Mouse (Mus musculus) small intestine, adult 2 months (tissue): ENCODE results near the gene Ror1. TPM values are rescaled to one million over a fixed set of nuclear protein-coding genes. Genes with fewer than 3 reads are reported as not detected.

Experiments
- H3K27ac ChIP-seq: fragments of 200-500 bp; 2 replicates; pipeline ENCODE4 v1.5.1; 2012; ENCODE audit warnings: low read depth, low read length, control low read depth, inconsistent platforms; ENCODE audit not compliant: insufficient read depth
- H3K27me3 ChIP-seq: fragments of 200-500 bp; 2 replicates; pipeline ENCODE4 v1.6.1; 2012; ENCODE audit warnings: mild to moderate bottlenecking, moderate library complexity, low read length, inconsistent platforms; ENCODE audit not compliant: control insufficient read depth, insufficient read depth
- H3K36me3 ChIP-seq: fragments of 200-500 bp; 2 replicates; pipeline ENCODE4 v1.6.1; 2012; ENCODE audit warnings: mild to moderate bottlenecking, low read length, control low read depth, inconsistent platforms; ENCODE audit not compliant: control insufficient read depth, insufficient read depth
- H3K4me1 ChIP-seq: fragments of 200-500 bp; 2 replicates; pipeline ENCODE4 v1.6.1; 2012; ENCODE audit warnings: low read length, inconsistent platforms, mixed read lengths; ENCODE audit not compliant: control insufficient read depth, insufficient read depth, insufficient read length
- H3K4me3 ChIP-seq: fragments of 200-500 bp; 2 replicates; pipeline ENCODE4 v1.5.1; 2012; ENCODE audit warnings: low read depth, mild to moderate bottlenecking, control low read depth, inconsistent platforms, low read length, moderate library complexity
- CTCF ChIP-seq: fragments of 200-500 bp; IDR thresholded peaks from 2 replicates; pipeline ENCODE4 v1.5.1; 2012; ENCODE audit warnings: low read depth, mild to moderate bottlenecking, control low read depth, inconsistent platforms, low read length, moderate library complexity, mixed read lengths; ENCODE audit not compliant: insufficient replicate concordance, insufficient read length; ENCODE audit errors: extremely low read depth
- POLR2A ChIP-seq: fragments of 200-500 bp; IDR thresholded peaks from 2 replicates; pipeline ENCODE4 v1.6.1; 2012; ENCODE audit warnings: low read depth, mild to moderate bottlenecking, control low read depth, inconsistent platforms, low read length, moderate library complexity
- WGBS: fragments of 180-500 bp; shearing (Covaris S2); methylation state at CpG from one replicate; pipeline ENCODE4 v1.1.7; 2018; 5-methylcytosine and 5-hydroxymethylcytosine counted together
- polyA plus RNA-seq: library from polyadenylated mRNA; depleted of rRNA; stranded (reverse); fragments of >200 nt; gene quantifications from 2 replicates; pipeline ENCODE4 v1.2.3, GENCODE M21; 2012

Gene Ror1
- polyA plus RNA-seq, 1 experiment, result 0.43 TPM

- Histone ChIP-seq H3K27me3 (no peaks in the 10 kb centered on the region), H3K4me3 (no peak overlapping the region), H3K27ac (no peak overlapping the region), H3K36me3 (no peaks in the 10 kb centered on the region), H3K4me1 (no peaks in the 10 kb centered on the region)
- 75% methylated on average over 5 of the region's 5 CpGs for WGBS
- no peak for TF ChIP-seq POLR2A
- TF ChIP-seq CTCF, result no peak
These were observed 203.0 kb downstream of the Ror1 start for GRCm38 (mm10) chr4:100298566-100298965.

- 41% methylated on average over 5 of the region's 5 CpGs for WGBS
- Histone ChIP-seq H3K4me1 (no peaks in the 10 kb centered on the region), H3K36me3 (no peaks in the 10 kb centered on the region), H3K27ac (no peak overlapping the region), H3K4me3 (no peak overlapping the region), H3K27me3 (no peaks in the 10 kb centered on the region)
- TF ChIP-seq POLR2A (no peak), CTCF (no peak)
These were observed 204.6 kb downstream of the Ror1 start for GRCm38 (mm10) chr4:100300171-100300570.

GRCm38 (mm10) chr4:100301423-100301822 lies 205.8 kb downstream of the Ror1 start:
- 58% methylated on average over 1 of the region's 1 CpGs for whole genome bisulfite sequencing

GRCm38 (mm10) chr4:100307365-100307764 lies 211.8 kb downstream of the Ror1 start:
- 78% methylated on average over 4 of the region's 4 CpGs for WGBS
- no peak for TF ChIP-seq POLR2A
- TF ChIP-seq CTCF, result no peak
- no peak overlapping the region for H3K27ac ChIP-seq

More at GRCm38 (mm10) chr4:100301423-100301822, 205.8 kb downstream of the Ror1 start:
- Histone ChIP-seq H3K27ac (no peak overlapping the region), H3K4me1 (no peaks in the 10 kb centered on the region), H3K36me3 (no peaks in the 10 kb centered on the region), H3K4me3 (no peak overlapping the region), H3K27me3 (no peaks in the 10 kb centered on the region)
- TF ChIP-seq POLR2A, result no peak
- no peak for TF ChIP-seq CTCF

GRCm38 (mm10) chr4:100311775-100312537 lies 216.4 kb downstream of the Ror1 start:
- H3K4me1 ChIP-seq, result no peaks in the 10 kb centered on the region

More at GRCm38 (mm10) chr4:100307365-100307764, 211.8 kb downstream of the Ror1 start:
- Histone ChIP-seq H3K4me1 (no peaks in the 10 kb centered on the region), H3K27me3 (no peaks in the 10 kb centered on the region), H3K4me3 (no peak overlapping the region), H3K36me3 (no peaks in the 10 kb centered on the region)

GRCm38 (mm10) chr4:100315066-100315465 lies 219.5 kb downstream of the Ror1 start:
- Histone ChIP-seq H3K4me1 (no peaks in the 10 kb centered on the region), H3K27ac (no peak overlapping the region), H3K27me3 (no peaks in the 10 kb centered on the region), H3K4me3 (no peak overlapping the region), H3K36me3 (no peaks in the 10 kb centered on the region)
- WGBS, result 63% methylated on average over 1 of the region's 1 CpGs
- no peak for TF ChIP-seq CTCF
- no peak for TF ChIP-seq POLR2A

More at GRCm38 (mm10) chr4:100311775-100312537, 216.4 kb downstream of the Ror1 start:
- no peak for TF ChIP-seq CTCF
- TF ChIP-seq POLR2A, result no peak
- WGBS, result 79% methylated on average over 10 of the region's 10 CpGs
- Histone ChIP-seq H3K27ac (no peak overlapping the region), H3K4me3 (no peak overlapping the region), H3K27me3 (no peaks in the 10 kb centered on the region), H3K36me3 (no peaks in the 10 kb centered on the region)

- no peaks in the 10 kb centered on the region for H3K27me3 ChIP-seq
- H3K36me3 ChIP-seq, result no peaks in the 10 kb centered on the region
- H3K4me3 ChIP-seq, result no peak overlapping the region
- H3K27ac ChIP-seq, result no peak overlapping the region
- no peak for TF ChIP-seq CTCF
- TF ChIP-seq POLR2A, result no peak
- H3K4me1 ChIP-seq, result no peaks in the 10 kb centered on the region
- 16% methylated on average over 6 of the region's 6 CpGs for WGBS
These were observed 226.2 kb downstream of the Ror1 start for GRCm38 (mm10) chr4:100321758-100322157.
